Mouse (Mus musculus): ENCODE data around the gene Mrpl24.

- no peak for TF ChIP-seq EP300 (IDR thresholded peaks at IDR 0.05; ENCODE audit: insufficient read depth, low read depth, low read length)
- TF ChIP-seq POLR2A (IDR thresholded peaks at IDR 0.05; ENCODE audit: insufficient read depth, low read length) = no peak
Observed at GRCm38 (mm10) chr3:87960191-87960585, 40.9 kb downstream of the Mrpl24 start.

Data from ES-Bruce4 (cell line).